In genomic region chr11:69881787-69882670, GRCm38 (mm10) we compare ENCODE assay signal across 8 mouse cellular contexts. TPM values are rescaled to one million over a fixed set of nuclear protein-coding genes. Genes with fewer than 3 reads are reported as not detected.
DNase-seq lines count a peak whose midpoint lies in the region; ATAC-seq and TF ChIP-seq lines count a peak whose summit lies in the region.
"Had no signal": no experiment of that assay in that cellular context is flagged by ENCODE, and none has a peak within 500 bp of the region (broad histone marks: within the 10 kb centered on the region; RNA-seq: fewer than 3 reads in every experiment).

No protein-coding gene starts in this region.

- no peak for TF ChIP-seq CTCF in lung, embryonic 14.5 days (IDR thresholded peaks at IDR 0.05; ENCODE audit: low read depth)
- no peak for TF ChIP-seq CTCF in intestine, postnatal 0 days (IDR thresholded peaks at IDR 0.05; ENCODE audit: low read depth)

- no peaks in the 10 kb centered on the region for H3K9me3 ChIP-seq in lung, embryonic 14.5 days (ENCODE audit: low read depth, low read length)
- H3K9me3 ChIP-seq in forebrain, embryonic 11.5 days (ENCODE audit: control insufficient read depth, low read length), result no peaks in the 10 kb centered on the region
- no peaks in the 10 kb centered on the region for H3K9me3 ChIP-seq in intestine, postnatal 0 days (ENCODE audit: control insufficient read depth)
- H3K9me3 ChIP-seq in neural tube, embryonic 15.5 days (replicated peaks), result no peaks in the 10 kb centered on the region

- H3K9ac ChIP-seq in lung, embryonic 14.5 days, result peak overlapping the region; percentile 41
- H3K9ac ChIP-seq in forebrain, embryonic 11.5 days (ENCODE audit: low read length), result 0 out of 2 replicates have a peak overlapping the region, but pooled peaks have one; percentile 30
- peak overlapping the region; percentile 51; the same call in 1 of the 2 replicates for H3K9ac ChIP-seq in intestine, postnatal 0 days (ENCODE audit: low read depth, low read length)
- H3K9ac ChIP-seq in neural tube, embryonic 15.5 days (replicated peaks), result peak overlapping the region; percentile 57; the same call in 1 of the 2 replicates

- peak overlapping the region; percentile 92 for H3K27ac ChIP-seq in lung, embryonic 14.5 days (ENCODE audit: low read depth)
- H3K27ac ChIP-seq in forebrain, embryonic 11.5 days (ENCODE audit: low read depth, low read length), result no peak overlapping the region
- H3K27ac ChIP-seq in intestine, postnatal 0 days (ENCODE audit: low read depth, low read length), result 0 out of 2 replicates have a peak overlapping the region, but pooled peaks have one; percentile 76
- peak overlapping the region; percentile 79; the same call in 1 of the 2 replicates for H3K27ac ChIP-seq in neural tube, embryonic 15.5 days (replicated peaks)

- ATAC-seq in lung, embryonic 14.5 days (ENCODE audit: insufficient read depth), result peak; percentile 3; the same call in 1 of the 2 replicates
- ATAC-seq in forebrain, embryonic 11.5 days (replicated peaks; ENCODE audit: low FRiP score), result no peak
- no peak for ATAC-seq in intestine, postnatal 0 days
- no peak for ATAC-seq in neural tube, embryonic 15.5 days (ENCODE audit: low FRiP score)

- 54% methylated on average over 21 of the region's 21 CpGs for WGBS in lung, embryonic 14.5 days
- 59% methylated on average over 21 of the region's 21 CpGs for WGBS in forebrain, embryonic 11.5 days
- 56% methylated on average over 21 of the region's 21 CpGs for WGBS in intestine, postnatal 0 days
- WGBS in neural tube, embryonic 15.5 days, result 65% methylated on average over 21 of the region's 21 CpGs

- no peaks in the 10 kb centered on the region for H3K27me3 ChIP-seq in lung, embryonic 14.5 days (ENCODE audit: insufficient read depth, low read length)
- H3K27me3 ChIP-seq in forebrain, embryonic 11.5 days (ENCODE audit: control insufficient read depth, insufficient read depth, low read length), result peaks cover 5% of the 10 kb centered on the region; the same call in 1 of the 2 replicates
- H3K27me3 ChIP-seq in intestine, postnatal 0 days (replicated peaks; ENCODE audit: control insufficient read depth, insufficient read depth, low read length), result no peaks in the 10 kb centered on the region
- H3K27me3 ChIP-seq in neural tube, embryonic 15.5 days (replicated peaks), result peaks cover 8% of the 10 kb centered on the region; the same call in 1 of the 2 replicates

- H3K36me3 ChIP-seq in lung, embryonic 14.5 days (ENCODE audit: insufficient read depth), result no peaks in the 10 kb centered on the region
- H3K36me3 ChIP-seq in forebrain, embryonic 11.5 days (ENCODE audit: control insufficient read depth, insufficient read depth, low read length), result no peaks in the 10 kb centered on the region
- no peaks in the 10 kb centered on the region for H3K36me3 ChIP-seq in intestine, postnatal 0 days (ENCODE audit: control insufficient read depth, insufficient read depth)
- H3K36me3 ChIP-seq in neural tube, embryonic 15.5 days, result no peaks in the 10 kb centered on the region

- peak overlapping the region; percentile 51 for H3K4me3 ChIP-seq in lung, embryonic 14.5 days (ENCODE audit: low read depth, low read length)
- peak overlapping the region; percentile 39 for H3K4me3 ChIP-seq in forebrain, embryonic 11.5 days (ENCODE audit: low read depth, low read length)
- H3K4me3 ChIP-seq in intestine, postnatal 0 days (ENCODE audit: low read depth, low read length), result peak overlapping the region; percentile 62
- H3K4me3 ChIP-seq in neural tube, embryonic 15.5 days (replicated peaks), result peak overlapping the region; percentile 49

- peak; percentile 46 for DNase-seq in lung, embryonic 14.5 days
- no peak for DNase-seq in lung, postnatal 25 days (ENCODE audit: low spot score)
- no peak for DNase-seq in forebrain, embryonic 11.5 days (ENCODE audit: low spot score)
- DNase-seq in embryo, embryonic 10.5 days (ENCODE audit: low spot score), result no peak
- DNase-seq in gastrocnemius, postnatal 10 days, result no peak

- H3K4me1 ChIP-seq in lung, embryonic 14.5 days (ENCODE audit: insufficient read depth), result peaks cover 19% of the 10 kb centered on the region
- peaks cover 6% of the 10 kb centered on the region; the same call in 1 of the 2 replicates for H3K4me1 ChIP-seq in forebrain, embryonic 11.5 days (replicated peaks; ENCODE audit: control insufficient read depth, insufficient read depth, low read length)
- H3K4me1 ChIP-seq in intestine, postnatal 0 days (replicated peaks; ENCODE audit: control insufficient read depth, insufficient read depth, low read length), result peaks cover 5% of the 10 kb centered on the region; the same call in 1 of the 2 replicates
- H3K4me1 ChIP-seq in neural tube, embryonic 15.5 days, result peaks cover 35% of the 10 kb centered on the region

- peak overlapping the region; percentile 84 for H3K4me2 ChIP-seq in lung, embryonic 14.5 days
- peak overlapping the region; percentile 67; the same call in 1 of the 2 replicates for H3K4me2 ChIP-seq in forebrain, embryonic 11.5 days (ENCODE audit: low read depth, low read length, severe bottlenecking)
- H3K4me2 ChIP-seq in intestine, postnatal 0 days (replicated peaks; ENCODE audit: low read depth), result peak overlapping the region; percentile 87
- peak overlapping the region; percentile 78 for H3K4me2 ChIP-seq in neural tube, embryonic 15.5 days

RNA-seq across cellular contexts. Expression of gene Kctd11, which starts 0.8 kb away (rescaled TPM):
- polyA plus RNA-seq in lung, embryonic 14.5 days (2014; fragmentation: Nextera tagmentation; extraction: Ambion mirVana), result 6.2 and 7.5 TPM in 2 replicates
- polyA plus RNA-seq in forebrain, embryonic 11.5 days (2014; fragmentation: Nextera tagmentation; extraction: Ambion mirVana), result 2.9 and 3.0 TPM in 2 replicates
- polyA plus RNA-seq in intestine, postnatal 0 days (2015; fragmentation: Nextera tagmentation; extraction: Ambion mirVana), result 4.0 and 4.1 TPM in 2 replicates
- polyA plus RNA-seq in neural tube, embryonic 15.5 days (2015; fragmentation: Nextera tagmentation; extraction: Ambion mirVana), result 2.1 and 3.2 TPM in 2 replicates
- total RNA-seq in gastrocnemius, postnatal 10 days (2021), result 1 to 10 TPM; 2.3 to 3.7 TPM

RNA-seq across cellular contexts. Expression of gene Tmem95, which starts 4.2 kb away (rescaled TPM):
- polyA plus RNA-seq in lung, embryonic 14.5 days (2014; fragmentation: Nextera tagmentation; extraction: Ambion mirVana), result not detected in 2 replicates
- 0.40 TPM in 1 of 2 replicates, not detected in the other for polyA plus RNA-seq in forebrain, embryonic 11.5 days (2014; fragmentation: Nextera tagmentation; extraction: Ambion mirVana)
- polyA plus RNA-seq in intestine, postnatal 0 days (2015; fragmentation: Nextera tagmentation; extraction: Ambion mirVana), result not detected in 2 replicates
- not detected in 2 replicates for polyA plus RNA-seq in neural tube, embryonic 15.5 days (2015; fragmentation: Nextera tagmentation; extraction: Ambion mirVana)
- not detected for total RNA-seq in gastrocnemius, postnatal 10 days (2021)
- total RNA-seq: neutrophil, adult 5-6 weeks had no signal

RNA-seq across cellular contexts. Expression of gene Acap1, which starts 13.3 kb away (rescaled TPM):
- 0.38 and 0.83 TPM in 2 replicates for polyA plus RNA-seq in lung, embryonic 14.5 days (2014; fragmentation: Nextera tagmentation; extraction: Ambion mirVana)
- polyA plus RNA-seq in forebrain, embryonic 11.5 days (2014; fragmentation: Nextera tagmentation; extraction: Ambion mirVana), result 0.52 and 0.75 TPM in 2 replicates
- 1.1 TPM in 2 replicates for polyA plus RNA-seq in intestine, postnatal 0 days (2015; fragmentation: Nextera tagmentation; extraction: Ambion mirVana)
- 0.40 and 16.3 TPM in 2 replicates for polyA plus RNA-seq in neural tube, embryonic 15.5 days (2015; fragmentation: Nextera tagmentation; extraction: Ambion mirVana)
- 1 to 10 TPM in 1 of 2 experiments, under 1 TPM in 1; 0.42 to 1.0 TPM for total RNA-seq in gastrocnemius, postnatal 10 days (2021)

RNA-seq across cellular contexts. Expression of gene 2810408A11Rik, which starts 18.8 kb away (rescaled TPM):
- polyA plus RNA-seq in lung, embryonic 14.5 days (2014; fragmentation: Nextera tagmentation; extraction: Ambion mirVana), result 11.3 and 14.1 TPM in 2 replicates
- polyA plus RNA-seq in forebrain, embryonic 11.5 days (2014; fragmentation: Nextera tagmentation; extraction: Ambion mirVana), result 17.2 and 17.6 TPM in 2 replicates
- polyA plus RNA-seq in intestine, postnatal 0 days (2015; fragmentation: Nextera tagmentation; extraction: Ambion mirVana), result 3.5 and 3.8 TPM in 2 replicates
- polyA plus RNA-seq in neural tube, embryonic 15.5 days (2015; fragmentation: Nextera tagmentation; extraction: Ambion mirVana), result 6.3 and 6.5 TPM in 2 replicates
- total RNA-seq in gastrocnemius, postnatal 10 days (2021), result 1 to 10 TPM; 1.8 to 2.4 TPM

RNA-seq across cellular contexts. Expression of gene Neurl4, which starts 18.8 kb away (rescaled TPM):
- polyA plus RNA-seq in lung, embryonic 14.5 days (2014; fragmentation: Nextera tagmentation; extraction: Ambion mirVana), result 12.5 and 13.1 TPM in 2 replicates
- 16.4 and 23.0 TPM in 2 replicates for polyA plus RNA-seq in forebrain, embryonic 11.5 days (2014; fragmentation: Nextera tagmentation; extraction: Ambion mirVana)
- 9.7 and 10.3 TPM in 2 replicates for polyA plus RNA-seq in intestine, postnatal 0 days (2015; fragmentation: Nextera tagmentation; extraction: Ambion mirVana)
- polyA plus RNA-seq in neural tube, embryonic 15.5 days (2015; fragmentation: Nextera tagmentation; extraction: Ambion mirVana), result 15.7 and 17.0 TPM in 2 replicates
- total RNA-seq in gastrocnemius, postnatal 10 days (2021), result 10 to 100 TPM; 31.2 to 31.8 TPM
